Mouse (Mus musculus): ENCODE measurements at regions not wholly inside any gene's neighbourhood (a gene's known extent, or its start where the extent isn't known, plus 50 kb on each side); places are given as distances from the start of the nearest gene placed in this dataset.

DNA sequence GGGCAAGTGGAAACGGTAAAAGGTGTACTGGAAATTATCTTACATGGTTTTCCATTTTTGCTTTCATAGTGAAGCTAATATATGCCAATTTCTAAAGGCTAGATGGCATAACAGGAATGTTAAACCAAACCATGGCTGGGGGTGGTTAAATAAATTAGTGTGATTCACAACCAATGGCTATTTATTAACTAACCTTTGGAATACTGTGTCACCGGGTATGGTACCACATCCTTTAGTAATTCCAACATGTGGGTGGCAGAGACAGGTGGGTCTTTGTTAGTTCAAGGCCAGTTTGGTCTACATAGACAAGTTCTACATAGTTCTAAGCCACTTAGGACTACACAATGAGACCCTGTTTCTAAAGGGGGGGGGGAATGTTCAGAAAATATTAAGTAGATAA is 179.8 kb upstream of the Plxnc1 start:
- ATAC-seq (replicated peaks in 1 of 2; ENCODE audit: insufficient read depth in 1 of 2, low FRiP score in 2 of 2, low TSS enrichment in 1 of 2, low read depth in 1 of 2, poor library complexity in 2 of 2, severe bottlenecking in 2 of 2) = no peak

DNA sequence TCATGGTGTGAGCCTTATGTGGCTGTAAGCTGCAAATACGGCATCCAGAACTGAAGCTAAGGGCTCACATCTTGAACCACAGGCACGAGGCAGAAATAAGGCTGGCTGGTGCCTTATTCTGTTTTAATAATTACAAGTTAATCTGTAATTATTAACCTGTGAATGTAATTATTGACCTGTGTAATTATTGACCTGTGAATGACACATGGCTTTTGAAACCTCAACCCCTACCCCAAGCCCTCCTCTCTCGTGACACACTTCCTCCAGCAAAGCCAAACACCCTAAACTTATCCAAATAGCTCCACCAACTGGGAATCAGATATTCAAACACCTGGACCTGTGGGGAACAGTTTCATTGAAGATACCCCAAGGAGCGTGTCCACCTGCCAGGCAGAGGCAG is 175.4 kb upstream of the Plxnc1 start:
- ATAC-seq (replicated peaks in 1 of 2; ENCODE audit: insufficient read depth in 1 of 2, low FRiP score in 2 of 2, low TSS enrichment in 1 of 2, low read depth in 1 of 2, poor library complexity in 2 of 2, severe bottlenecking in 2 of 2) = no peak

DNA sequence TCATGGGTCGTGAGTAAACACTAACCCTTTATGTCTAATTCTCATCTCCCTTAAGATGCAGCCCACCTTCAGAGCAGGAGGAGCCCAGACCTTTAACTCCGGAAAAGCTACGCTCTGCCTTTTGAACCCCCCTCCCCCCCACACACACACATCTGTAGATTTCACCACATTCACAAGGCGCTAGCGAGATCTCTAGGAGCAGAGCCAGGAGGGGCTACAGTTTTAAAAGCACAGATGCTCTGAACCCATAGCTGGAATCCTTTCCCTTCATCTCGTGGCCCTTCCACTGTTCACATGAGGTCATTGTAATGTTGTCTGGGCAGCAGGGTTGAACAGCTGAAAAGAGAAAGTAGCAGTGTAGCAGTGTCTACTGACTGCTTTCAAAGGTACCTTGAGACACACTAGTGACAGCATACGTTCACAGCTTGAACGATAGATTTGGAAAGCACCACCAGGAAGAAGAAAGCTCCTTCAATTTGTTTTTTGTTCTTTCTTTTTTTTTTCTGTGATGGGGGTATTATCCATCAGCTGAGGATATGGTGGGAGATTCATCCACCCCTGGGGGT is 174.2 kb upstream of the Plxnc1 start:
- ATAC-seq (replicated peaks in 1 of 2; ENCODE audit: insufficient read depth in 1 of 2, low FRiP score in 2 of 2, low TSS enrichment in 1 of 2, low read depth in 1 of 2, poor library complexity in 2 of 2, severe bottlenecking in 2 of 2) = no peak

DNA sequence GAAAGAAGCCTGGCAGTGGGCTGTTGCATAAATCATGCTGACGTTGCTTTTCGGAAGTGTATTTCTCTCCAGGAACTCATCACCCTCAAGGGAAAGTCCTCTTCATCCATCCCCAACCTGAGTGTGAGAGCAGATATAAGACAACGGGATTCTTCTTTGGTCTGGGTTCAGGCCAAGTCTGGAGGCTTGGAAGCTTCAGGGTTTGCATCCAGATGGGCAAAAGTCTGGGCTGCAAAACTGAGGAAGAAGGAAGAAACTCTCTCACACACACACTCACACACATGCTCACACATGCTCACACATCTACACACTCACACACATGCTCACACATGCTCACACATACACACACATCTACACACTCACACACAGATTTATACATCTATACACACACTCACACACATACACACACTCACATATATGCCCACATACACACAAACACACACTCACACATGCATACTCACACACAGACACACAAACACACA is 173.1 kb upstream of the Plxnc1 start:
- ATAC-seq (replicated peaks in 1 of 2; ENCODE audit: insufficient read depth in 1 of 2, low FRiP score in 2 of 2, low TSS enrichment in 1 of 2, low read depth in 1 of 2, poor library complexity in 2 of 2, severe bottlenecking in 2 of 2) = peak; percentile 8 to 38; a peak in 2 of 4 replicates

DNA sequence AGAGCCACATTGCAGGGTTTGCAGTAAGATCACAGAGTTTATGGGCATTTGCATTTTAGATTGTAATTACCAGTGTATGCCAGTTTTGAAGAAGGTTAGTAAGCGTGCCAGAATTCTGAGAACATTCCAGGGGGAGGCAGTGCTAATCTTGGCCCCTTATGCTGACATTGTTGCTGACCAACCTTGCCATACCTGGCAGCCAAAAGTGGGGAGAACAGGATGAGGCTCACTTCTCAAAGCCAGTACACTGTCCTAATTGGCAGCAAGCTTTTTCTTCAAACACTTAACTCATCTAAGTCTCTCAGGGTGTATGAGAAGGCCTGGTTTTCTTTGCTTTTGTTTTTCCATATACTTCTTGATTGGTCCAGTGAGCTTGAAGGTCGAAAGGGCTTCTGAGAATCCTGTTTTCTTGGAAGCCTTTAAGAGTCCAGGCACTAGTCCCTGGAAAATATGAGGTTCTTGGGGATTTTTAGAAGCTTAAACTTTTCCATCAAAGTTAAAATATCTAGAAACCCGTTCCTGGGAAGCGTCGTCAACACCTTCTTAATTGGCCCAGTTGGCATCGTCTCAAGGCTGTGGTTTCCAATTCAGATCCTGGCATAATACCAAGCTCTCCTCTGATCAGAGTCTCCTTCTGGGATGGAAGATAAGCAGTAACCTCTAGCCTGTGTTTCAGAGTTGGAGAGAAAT is 172.6 kb upstream of the Plxnc1 start:
- ATAC-seq (replicated peaks in 1 of 2; ENCODE audit: insufficient read depth in 1 of 2, low FRiP score in 2 of 2, low TSS enrichment in 1 of 2, low read depth in 1 of 2, poor library complexity in 2 of 2, severe bottlenecking in 2 of 2) = peak; percentile 70 to 84; a peak in 3 of 4 replicates

DNA sequence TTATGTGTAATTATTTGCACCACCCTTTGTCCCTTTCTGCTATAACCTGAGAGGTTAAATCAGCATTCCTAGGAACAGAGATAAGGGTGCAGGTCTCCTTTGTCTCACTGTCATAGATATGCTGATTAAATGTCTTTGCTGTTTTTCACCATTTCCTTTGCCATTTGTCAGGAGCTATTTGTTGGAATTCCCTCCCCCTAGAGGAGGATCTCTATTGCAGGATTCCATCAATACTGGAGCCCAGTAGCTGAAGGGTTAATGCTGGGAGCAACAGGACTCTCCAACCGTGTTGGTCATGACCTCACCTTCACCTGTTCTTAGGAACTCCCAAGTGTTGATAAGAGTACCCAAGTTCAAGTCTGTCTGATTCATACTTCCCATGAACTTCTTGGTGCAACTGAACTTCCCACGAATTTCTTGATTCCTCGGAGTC is 172.0 kb upstream of the Plxnc1 start:
- ATAC-seq (replicated peaks in 1 of 2; ENCODE audit: insufficient read depth in 1 of 2, low FRiP score in 2 of 2, low TSS enrichment in 1 of 2, low read depth in 1 of 2, poor library complexity in 2 of 2, severe bottlenecking in 2 of 2) = no peak

DNA sequence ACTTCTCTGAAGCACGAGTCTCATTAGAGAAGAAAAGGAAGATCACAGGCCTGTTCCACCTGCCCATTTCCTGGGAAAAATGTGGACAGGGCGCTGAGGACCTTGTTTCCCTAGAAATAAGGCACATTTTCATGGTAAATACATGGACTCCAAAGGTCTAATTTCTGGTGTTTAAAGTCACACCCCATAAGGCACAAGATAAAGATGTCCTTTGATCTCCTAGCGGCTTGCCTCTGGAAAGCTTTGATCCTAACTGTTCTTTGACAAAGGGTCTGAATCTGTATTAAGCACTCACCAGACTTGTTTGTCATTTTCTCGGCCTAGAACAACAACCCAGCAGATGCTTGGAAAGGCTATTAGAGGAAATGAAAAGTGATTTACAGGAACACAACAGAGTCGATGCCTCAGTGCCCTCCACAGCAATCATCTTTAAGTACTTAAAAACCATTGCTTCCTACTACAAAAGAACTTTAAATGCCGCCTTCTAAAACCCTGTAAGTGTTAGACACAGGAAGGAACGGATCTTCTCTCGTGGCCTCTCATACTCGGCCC is 168.3 kb upstream of the Plxnc1 start:
- no peak for ATAC-seq (replicated peaks in 1 of 2; ENCODE audit: insufficient read depth in 1 of 2, low FRiP score in 2 of 2, low TSS enrichment in 1 of 2, low read depth in 1 of 2, poor library complexity in 2 of 2, severe bottlenecking in 2 of 2)

DNA sequence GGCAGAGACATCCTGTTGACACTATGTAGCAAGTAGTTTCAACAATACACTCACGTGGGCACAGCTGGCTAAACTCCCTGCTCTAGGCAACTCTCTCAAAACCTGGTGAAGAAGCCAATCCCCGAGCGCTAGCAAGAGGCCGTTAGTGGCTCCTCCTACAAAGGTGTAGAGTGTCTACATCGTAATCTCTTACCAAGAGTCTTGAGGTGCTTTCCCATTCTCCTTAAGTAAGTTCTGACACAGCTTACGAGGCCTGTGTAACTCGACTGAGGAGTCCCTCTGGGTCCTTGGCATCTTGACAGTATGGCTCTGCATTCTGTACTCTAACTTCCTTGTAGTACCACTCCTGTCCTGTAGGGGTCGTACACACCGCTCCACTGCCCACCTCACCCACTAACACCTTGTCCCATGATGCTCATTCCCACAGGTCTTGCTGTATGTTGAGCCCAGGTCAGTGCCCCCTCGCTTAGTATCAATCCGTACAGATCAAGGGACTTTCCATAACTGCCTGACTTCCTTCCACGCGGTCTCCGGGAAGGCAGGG is 167.7 kb upstream of the Plxnc1 start:
- peak in 1 of 2 experiments; percentile 22; a peak in 1 of 4 replicates for ATAC-seq (replicated peaks in 1 of 2; ENCODE audit: insufficient read depth in 1 of 2, low FRiP score in 2 of 2, low TSS enrichment in 1 of 2, low read depth in 1 of 2, poor library complexity in 2 of 2, severe bottlenecking in 2 of 2)

DNA sequence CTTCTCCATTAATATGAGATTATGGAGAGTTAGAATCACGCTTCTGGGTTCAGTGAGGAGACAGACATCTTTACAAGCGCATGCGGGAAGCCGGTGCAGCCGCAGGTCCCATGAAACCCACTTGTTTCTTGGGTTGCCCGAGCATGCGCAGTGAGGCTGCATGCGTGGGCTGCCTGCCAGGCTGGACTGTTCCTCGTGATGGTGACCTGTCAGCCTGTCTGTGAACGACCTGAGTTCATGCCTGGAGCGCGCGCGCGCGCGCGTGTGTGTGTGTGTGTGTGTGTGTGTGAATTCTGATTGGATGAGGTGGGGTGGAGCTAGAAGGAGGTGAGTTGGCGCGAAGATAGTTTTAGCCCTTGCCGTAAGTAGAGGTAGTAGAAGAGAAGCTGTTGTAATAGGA is 166.2 kb upstream of the Plxnc1 start:
- ATAC-seq (replicated peaks in 1 of 2; ENCODE audit: insufficient read depth in 1 of 2, low FRiP score in 2 of 2, low TSS enrichment in 1 of 2, low read depth in 1 of 2, poor library complexity in 2 of 2, severe bottlenecking in 2 of 2) = no peak

DNA sequence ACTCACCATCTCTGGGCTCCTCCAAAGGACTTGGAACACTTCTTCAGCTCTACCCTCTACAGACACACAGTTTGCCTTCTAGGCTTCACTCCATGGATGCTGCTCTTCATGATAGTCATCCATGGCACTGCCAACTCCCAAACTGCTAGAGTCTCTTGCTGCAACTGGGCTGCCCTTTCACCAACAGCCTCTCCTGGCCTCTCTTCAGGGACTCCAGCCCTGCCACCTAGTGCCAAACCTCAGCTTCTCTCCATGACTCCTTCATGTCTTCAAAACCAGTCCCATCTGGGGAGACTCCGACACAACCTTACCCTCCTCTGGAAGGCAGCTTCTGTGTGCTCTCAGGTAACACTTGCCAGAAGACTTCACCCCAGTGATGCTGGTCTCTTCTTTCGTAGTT is 164.9 kb upstream of the Plxnc1 start:
- no peak for ATAC-seq (replicated peaks in 1 of 2; ENCODE audit: insufficient read depth in 1 of 2, low FRiP score in 2 of 2, low TSS enrichment in 1 of 2, low read depth in 1 of 2, poor library complexity in 2 of 2, severe bottlenecking in 2 of 2)

DNA sequence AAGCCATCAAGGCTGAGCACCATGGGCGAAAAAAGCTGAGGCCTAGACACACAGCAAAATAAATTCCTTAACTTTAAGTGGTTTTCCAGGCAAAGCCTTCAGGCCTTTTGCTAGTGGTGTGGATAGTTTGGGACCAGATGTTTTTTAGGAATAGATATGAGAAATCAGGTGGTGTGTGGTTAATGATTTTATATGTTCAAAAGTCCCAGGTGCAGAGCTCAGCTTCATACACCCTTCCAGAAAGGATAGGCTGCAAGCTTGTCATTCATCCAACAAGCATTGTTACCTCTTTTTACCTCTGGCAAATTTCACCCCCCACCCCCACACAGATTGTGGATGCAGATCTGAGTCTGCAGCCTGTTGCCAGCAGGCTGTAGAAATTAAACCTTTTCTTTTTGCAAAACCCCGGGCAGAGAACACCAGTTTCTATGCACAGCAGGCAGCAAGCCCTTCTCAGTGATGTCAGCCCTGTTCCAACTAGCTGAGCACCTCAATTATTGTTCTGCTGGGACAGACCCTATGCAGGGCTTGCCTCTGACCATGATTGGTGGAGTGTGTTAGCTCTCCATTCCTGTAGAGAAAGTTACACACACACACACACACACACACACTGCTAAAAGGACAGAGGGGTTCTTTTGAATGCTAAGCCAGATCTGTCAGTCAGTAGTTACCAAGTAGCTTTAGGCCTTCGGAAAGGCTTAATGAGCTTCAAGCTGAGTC is 163.1 kb upstream of the Plxnc1 start:
- ATAC-seq (replicated peaks in 1 of 2; ENCODE audit: insufficient read depth in 1 of 2, low FRiP score in 2 of 2, low TSS enrichment in 1 of 2, low read depth in 1 of 2, poor library complexity in 2 of 2, severe bottlenecking in 2 of 2) = no peak

DNA sequence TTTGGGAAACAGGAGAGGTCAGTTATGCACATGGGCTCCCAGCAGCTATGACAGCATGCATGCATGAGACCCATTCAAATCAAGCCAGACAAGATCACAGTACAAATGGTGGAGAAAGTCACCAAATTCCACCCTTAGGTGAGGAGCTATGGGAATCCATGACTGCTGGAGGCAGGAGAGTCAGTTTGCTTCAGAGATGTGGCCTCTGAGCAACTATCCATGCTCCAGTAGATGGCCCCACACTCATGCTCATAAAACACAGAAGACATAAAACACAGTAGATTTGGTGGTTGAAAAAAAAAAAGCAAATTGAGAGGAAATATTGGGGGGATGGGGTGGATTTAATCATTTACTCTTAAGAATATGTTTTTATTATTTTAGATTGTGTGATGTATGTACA is 159.2 kb upstream of the Plxnc1 start:
- peak in 1 of 2 experiments; percentile 32; a peak in 1 of 4 replicates for ATAC-seq (replicated peaks in 1 of 2; ENCODE audit: insufficient read depth in 1 of 2, low FRiP score in 2 of 2, low TSS enrichment in 1 of 2, low read depth in 1 of 2, poor library complexity in 2 of 2, severe bottlenecking in 2 of 2)

DNA sequence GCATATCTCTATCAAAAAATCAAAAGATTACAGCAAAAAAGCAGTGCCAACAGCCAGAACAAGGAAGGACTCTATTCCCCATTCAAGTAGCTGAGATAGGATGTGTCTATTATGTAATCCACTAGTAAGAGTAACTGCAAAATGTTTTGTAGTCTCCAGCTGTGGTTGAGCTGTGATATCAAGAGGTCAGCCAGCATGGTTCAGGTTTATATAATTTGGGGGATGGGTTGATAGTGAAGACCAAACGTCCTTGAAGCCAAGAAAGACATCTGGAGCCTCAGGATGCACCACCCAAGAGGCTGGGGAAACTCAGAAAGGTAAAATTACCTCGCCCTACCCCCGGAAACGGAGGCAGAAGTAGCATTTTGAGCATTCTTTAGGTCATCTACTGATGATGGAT is 158.3 kb upstream of the Plxnc1 start:
- ATAC-seq (replicated peaks in 1 of 2; ENCODE audit: insufficient read depth in 1 of 2, low FRiP score in 2 of 2, low TSS enrichment in 1 of 2, low read depth in 1 of 2, poor library complexity in 2 of 2, severe bottlenecking in 2 of 2) = no peak

DNA sequence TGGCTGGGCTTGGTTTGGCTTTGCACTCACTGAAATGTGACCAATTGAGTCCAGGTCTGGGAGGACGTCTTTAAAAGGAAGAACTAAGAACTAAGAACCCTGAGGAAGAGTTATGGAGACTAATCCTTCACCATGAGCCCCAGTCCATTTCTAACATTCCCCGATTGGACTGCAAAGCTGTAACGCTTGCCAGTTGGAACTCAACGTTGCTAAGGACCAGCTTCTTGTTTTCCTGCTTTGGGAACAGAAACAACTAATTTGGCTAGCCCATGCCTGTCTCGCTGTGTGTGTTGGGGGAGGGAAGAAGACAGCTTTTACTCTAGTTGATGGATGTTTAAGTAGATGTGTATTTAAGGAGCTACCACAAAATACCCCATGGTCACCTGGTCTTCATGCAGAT is 155.3 kb upstream of the Plxnc1 start:
- no peak for ATAC-seq (replicated peaks in 1 of 2; ENCODE audit: insufficient read depth in 1 of 2, low FRiP score in 2 of 2, low TSS enrichment in 1 of 2, low read depth in 1 of 2, poor library complexity in 2 of 2, severe bottlenecking in 2 of 2)

DNA sequence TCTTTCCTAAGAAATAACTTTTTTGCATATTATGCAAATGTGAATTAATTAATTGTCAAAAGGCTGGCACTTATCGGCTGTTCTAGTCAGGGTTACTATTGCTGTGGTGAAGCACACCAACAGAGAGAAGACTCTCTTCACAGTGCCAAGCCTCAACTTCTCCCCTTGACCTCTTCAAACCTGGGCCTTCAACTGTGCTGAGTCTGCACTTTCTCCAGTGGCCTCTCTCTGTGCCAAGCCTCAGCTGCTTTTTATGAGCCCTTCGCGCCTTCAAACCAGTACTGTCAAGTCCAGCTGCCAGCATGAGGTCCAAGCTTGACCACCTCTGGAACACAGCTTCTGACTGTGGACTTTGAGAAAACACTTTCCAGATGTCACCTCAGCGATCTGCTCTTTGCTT is 151.2 kb upstream of the Plxnc1 start:
- ATAC-seq (replicated peaks in 1 of 2; ENCODE audit: insufficient read depth in 1 of 2, low FRiP score in 2 of 2, low TSS enrichment in 1 of 2, low read depth in 1 of 2, poor library complexity in 2 of 2, severe bottlenecking in 2 of 2) = no peak; a peak in 1 of 4 replicates

DNA sequence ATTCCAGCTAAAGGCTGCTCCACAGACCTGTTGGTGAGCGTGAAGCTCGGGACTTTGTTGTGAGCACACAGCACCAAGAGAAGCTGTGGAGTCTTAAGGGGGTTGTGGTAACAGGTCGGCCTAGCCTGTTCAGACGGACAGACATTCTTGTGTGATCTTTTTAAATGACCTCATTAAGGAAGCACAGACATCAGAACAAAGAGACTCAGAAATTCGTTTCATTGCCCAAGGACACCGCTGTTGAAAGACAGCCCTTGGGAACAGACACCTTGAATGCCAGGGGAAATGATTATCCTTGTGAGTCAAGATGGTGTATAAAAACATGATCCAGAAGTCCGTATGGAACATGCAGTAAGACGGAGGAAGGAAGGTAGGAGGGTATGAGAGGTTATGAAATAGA is 150.1 kb upstream of the Plxnc1 start:
- no peak for ATAC-seq (replicated peaks in 1 of 2; ENCODE audit: insufficient read depth in 1 of 2, low FRiP score in 2 of 2, low TSS enrichment in 1 of 2, low read depth in 1 of 2, poor library complexity in 2 of 2, severe bottlenecking in 2 of 2)

DNA sequence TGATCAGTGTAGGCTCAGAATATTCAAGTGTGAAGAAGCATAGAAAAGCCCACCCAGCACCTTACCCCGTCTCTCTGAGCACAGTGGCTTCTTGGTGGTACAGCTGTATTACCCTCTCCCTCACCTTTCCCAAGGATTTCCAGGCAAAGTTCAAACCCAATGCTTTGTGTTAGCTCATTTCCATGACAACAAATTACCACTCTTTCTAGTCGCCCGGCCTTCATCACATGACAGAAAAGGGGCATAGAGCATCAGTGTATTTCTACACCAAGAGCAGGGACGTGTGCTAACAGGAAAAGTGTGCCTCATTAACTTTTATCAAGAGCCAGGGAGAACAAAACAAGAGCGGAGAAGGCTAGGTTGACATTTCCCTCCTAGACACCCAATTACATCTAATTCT is 148.6 kb upstream of the Plxnc1 start:
- ATAC-seq (replicated peaks in 1 of 2; ENCODE audit: insufficient read depth in 1 of 2, low FRiP score in 2 of 2, low TSS enrichment in 1 of 2, low read depth in 1 of 2, poor library complexity in 2 of 2, severe bottlenecking in 2 of 2) = no peak

DNA sequence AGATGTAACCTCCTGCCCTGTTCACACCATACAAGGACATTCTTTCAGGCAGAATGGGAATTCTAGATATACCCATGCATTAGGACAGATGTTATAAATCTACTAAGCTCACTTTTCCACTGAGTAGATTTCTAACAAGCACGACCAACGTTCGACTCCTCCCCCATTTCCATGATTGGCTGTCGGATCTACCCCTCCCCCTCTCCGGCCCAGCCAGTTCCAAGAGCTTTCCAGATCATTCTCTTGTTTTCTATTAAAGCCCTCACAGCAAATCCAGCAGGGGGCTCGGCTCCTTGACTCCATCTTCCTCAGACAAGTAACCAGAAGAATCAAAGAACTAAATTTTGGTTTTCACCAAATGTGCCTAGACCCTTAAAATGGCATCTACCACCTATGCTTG is 146.5 kb upstream of the Plxnc1 start:
- ATAC-seq (replicated peaks in 1 of 2; ENCODE audit: insufficient read depth in 1 of 2, low FRiP score in 2 of 2, low TSS enrichment in 1 of 2, low read depth in 1 of 2, poor library complexity in 2 of 2, severe bottlenecking in 2 of 2) = no peak

Measured in hematopoietic stem cell, adult 5-6 weeks (primary cell).